Mouse (Mus musculus) cerebellum, postnatal 4 days (tissue): ENCODE results near the gene Man2a1.

Experiments used
- DNase-seq, 2 experiments: peaks; one replicate each; pipeline ENCODE4 v3.0.0; 2022; ENCODE audit warnings: low spot score in 2 of 2, mixed read lengths in 1 of 2

Man2a1 gene

DNA sequence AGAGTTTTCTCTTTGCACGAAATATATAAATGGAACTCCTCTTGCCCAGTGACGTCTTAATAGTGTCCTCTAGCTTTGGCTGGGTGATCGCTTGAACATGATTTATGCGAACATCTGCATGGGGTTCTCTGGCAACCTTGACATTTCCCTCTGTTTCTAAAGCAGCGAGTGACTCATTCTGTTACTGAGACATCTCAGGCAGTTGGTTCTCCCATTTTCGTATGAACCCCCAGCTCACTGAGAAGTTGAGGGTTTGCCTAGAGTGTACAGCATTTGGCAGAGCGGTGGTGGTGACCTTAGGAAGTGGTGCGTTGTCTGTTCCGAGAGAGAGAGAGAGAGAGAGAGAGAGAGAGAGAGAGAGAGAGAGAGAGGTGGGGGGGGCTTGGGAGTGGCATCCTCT is 2.6 kb downstream of the Man2a1 start:
- DNase-seq: no peak

DNA sequence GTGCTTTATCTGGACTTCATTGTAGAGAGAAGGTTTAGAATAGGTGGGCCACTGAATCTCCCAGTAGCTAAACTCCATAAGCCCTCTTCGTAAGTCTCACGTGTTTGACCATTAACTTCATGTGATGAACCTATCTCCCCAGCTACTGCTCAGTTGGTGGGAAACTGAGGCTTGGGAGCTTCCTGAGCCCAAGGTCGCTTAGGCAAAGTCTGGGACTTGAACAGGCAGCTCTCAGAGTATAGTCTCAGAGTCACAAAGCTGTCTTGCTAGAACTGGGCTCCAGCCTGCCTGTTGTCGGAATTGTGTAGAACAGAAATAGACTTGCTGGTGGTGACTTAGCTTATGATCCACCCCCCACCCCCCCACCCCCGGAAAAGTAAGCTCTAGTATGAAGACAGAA is 3.0 kb downstream of the Man2a1 start:
- DNase-seq: no peak

DNA sequence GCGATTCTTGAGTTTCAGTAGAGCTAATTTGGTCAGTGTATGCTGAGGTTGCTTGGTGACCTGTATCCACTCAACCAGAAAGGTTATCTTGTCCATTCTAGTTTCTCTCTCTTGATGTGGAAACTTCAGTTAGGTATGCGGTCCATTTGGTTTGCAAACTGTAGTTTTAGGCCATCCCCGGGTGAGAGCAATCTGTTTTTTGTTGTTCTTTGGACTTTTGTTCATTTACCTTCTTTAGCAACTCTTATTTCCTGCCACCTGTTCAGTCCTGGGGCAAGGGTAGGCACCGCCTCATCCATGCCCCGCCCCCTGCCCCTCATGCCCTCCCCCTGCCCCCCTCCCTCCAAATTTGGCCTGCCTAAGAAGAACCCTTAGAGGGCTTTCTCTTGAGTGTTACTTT is 3.6 kb downstream of the Man2a1 start:
- DNase-seq: no peak

DNA sequence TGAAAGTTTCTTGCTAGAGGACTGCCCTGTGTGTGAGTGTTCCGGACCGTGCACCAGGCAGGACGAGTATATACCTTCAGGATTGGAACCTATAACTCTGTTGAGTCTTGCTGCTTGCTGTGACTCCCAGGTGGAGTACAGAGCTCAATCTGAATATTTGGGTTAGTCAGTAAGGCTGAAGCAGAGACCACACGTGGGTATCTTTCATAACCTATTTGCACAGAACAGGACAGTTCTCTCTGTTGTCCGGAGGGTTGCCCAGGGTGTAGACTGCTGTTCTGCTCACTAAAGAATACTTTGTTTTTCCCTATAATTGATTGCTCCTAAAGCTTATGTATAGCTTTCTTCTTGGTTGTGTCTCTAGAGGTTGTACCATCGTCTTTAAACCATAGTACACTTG is 7.7 kb downstream of the Man2a1 start:
- DNase-seq: no peak

DNA sequence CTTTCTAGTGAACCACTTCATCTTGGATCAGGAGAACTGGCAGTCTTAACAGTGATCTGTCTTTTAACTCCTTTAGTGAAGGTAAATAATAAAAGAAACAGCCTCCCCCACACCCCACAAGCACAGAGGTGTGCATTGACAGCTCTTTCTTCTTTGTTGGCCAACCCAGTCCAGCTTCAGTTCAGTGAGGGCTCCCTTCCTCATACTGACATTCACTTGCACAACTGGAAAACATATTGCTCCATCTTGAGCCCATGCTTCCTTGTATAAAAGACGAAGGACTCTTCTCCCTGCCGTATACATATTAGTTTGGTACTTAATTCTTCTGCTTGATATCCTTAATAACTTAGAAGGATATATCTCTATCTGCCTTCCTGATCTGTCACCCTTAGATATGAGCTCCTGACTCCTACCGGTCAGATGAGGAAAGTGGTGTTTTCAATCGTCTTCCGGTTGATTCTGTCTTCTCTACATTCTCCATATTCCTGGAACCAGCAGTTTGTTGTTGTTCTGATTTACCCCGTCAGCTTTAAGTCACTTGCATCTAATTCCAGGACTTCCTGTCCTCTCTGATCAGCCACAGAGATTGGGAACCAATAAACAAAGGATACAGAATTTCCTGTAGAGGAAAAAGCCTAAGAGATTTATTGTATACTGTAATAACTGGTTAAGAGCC is 8.5 kb downstream of the Man2a1 start:
- no peak for DNase-seq

DNA sequence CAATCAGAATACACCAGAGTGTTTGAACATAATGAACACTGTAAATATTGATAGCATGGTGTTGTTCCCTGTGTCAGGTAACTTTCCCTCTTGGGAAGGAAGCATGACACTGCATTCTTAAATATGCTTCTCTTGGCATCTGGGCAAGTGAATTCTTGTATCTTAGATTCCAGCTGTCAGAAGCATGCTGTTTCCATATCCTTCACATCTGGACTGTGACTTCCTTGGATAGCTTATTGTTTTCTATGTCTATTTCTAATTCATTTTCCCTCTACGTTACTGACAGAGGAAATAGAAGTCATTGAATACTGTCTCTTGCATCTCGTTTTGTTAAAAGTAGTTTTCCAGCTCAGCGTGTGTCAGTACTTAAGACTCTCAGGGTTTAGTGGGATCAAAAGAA is 9.2 kb downstream of the Man2a1 start:
- no peak for DNase-seq

DNA sequence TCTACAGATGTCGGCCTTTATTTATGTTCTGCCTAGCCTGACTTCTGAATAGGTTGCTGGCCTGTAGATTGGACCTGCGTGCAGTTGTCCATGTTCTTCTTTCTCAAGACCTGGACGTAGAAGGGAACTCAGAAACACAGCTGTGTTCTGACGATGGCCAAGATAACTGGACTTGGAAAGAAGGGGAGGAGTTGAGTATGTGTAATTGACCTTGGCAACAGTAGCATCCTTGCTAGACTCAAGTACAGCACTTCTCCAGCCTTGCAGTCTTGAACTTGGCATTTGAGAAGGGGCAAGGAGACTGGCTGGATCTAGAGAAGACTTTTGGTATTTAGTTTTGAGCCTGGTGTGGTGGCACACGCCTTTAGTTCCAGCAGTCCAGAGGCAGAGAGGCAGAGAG is 10.9 kb downstream of the Man2a1 start:
- DNase-seq: no peak

DNA sequence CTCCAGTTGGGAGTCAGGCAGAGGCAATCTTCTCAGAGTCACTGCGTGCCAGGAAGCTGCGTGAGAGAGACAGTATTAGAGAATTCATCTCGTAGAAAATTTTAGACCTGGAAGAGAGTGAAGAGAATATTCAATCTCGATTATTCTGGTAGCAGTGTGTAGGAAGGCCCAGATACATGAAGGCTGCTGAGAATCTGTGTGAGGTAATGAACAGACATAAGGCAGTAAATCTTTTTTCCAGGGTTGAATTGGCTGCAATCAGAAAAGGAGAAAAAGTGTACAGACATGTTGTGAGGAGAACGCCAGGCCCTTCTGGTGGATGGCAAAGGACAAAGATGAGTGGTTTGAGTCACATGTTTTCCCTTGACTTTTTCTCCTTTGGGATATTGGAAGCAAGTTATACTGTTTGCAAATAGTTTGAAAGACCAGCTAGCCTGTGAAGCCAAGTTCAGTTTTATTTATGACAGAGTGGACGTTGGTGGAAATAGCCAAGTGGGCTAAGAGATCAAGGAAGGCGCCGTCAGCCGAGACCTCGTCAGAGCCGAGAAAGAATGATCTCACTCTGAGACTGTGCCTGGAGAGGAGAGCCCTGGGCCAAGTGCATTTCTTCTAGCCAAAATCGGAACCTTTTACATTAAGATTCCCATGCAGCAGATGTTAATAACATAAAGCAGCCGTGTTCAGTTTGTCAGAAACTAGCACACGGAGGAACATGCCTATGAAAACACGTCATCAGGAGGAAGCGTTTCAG is 11.8 kb downstream of the Man2a1 start:
- DNase-seq: no peak

DNA sequence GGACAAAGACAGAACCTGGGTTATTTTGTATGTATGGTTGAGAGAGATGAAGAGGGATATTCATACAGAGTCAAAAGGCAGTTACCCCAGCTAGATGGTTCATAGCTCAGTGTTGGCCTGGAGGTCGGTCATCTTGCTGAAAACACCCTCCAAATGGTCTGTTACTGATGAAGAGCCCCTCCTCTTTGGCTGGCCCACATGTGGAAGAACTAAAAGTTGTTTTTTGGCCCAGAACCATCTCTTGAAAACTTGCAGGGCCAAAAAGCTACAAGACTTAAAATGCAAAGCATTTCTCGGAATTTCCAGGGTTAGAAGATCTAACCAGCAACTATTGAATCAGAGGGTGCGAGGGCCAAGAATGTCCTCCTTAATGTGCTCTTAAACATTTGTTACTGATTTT is 12.4 kb downstream of the Man2a1 start:
- DNase-seq: no peak

DNA sequence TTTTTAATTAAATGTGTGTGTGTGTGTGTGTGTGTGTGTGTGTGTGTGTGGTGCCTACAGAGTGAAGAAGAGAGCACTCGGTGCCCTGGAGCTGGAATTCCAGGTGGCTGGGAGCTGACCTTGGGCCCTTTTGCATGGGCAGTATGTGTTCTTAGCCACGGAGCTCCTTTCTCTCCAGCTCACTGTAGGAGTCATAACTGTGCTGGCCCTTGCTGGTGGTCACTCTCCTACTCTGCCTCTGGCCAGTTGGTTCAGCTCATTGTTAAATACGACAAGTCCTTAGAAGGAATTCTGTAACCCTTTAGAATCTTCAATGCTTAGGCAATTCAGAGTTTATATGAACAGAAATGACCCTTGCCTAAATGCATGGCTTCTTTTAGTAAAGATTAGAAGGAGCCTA is 12.8 kb downstream of the Man2a1 start:
- no peak for DNase-seq

DNA sequence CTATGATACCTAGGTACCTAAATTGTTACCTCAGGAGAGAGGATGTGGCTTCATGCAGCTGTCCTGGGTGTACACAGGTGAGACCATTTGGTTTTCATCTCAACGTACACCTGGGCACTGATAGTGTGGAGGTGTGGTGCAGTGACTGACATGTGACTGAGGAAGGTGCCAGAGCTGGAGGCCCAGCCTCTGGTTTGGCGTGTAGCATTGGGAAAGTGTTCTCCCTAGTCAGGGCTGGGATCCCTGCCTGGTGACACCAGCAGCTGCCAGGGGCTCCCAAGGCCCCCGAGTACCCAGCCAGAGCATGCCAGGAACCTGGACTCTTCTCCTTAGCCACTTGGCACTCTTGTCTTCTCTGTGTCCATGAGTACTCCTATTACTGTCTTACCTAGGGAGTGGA is 14.3 kb downstream of the Man2a1 start:
- DNase-seq: no peak

DNA sequence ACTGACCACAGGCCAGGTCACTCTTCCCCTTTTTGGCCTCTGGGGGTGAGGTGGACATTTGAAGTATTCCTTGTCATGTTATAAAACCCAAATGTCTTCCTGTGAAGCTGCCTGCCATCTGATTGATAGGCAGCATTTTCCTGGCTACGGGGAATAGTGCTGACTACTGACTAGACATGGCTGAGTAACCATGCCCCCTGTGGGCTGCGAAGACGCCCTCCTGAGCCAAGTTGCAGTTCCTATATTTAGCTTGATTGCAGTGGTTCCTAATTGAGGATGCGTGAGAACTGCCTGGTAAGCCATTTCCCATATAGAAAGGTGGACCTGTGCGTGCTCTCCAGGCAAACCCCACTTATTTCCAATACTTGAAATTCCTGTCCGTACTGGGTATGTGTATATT is 14.9 kb downstream of the Man2a1 start:
- no peak for DNase-seq

DNA sequence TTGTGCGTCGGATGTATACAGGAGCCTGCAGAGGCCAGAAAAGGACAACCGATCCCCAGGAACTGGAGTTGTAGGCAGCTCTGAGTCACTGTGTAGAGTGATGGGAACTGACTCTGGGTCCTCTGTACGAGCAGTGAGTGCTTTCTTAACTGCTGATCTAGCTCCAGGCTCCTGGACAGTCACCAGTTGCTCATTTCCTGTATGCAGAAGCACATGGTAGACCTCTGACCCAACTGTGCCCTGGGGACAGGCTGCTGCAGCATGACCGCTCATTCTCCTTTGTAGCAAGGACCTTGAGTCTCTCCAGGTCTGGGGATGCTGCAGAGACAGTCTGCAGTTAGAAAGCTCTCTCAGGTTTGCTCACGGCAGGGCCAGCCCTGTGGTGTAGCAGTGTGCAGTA is 15.7 kb downstream of the Man2a1 start:
- DNase-seq: no peak

DNA sequence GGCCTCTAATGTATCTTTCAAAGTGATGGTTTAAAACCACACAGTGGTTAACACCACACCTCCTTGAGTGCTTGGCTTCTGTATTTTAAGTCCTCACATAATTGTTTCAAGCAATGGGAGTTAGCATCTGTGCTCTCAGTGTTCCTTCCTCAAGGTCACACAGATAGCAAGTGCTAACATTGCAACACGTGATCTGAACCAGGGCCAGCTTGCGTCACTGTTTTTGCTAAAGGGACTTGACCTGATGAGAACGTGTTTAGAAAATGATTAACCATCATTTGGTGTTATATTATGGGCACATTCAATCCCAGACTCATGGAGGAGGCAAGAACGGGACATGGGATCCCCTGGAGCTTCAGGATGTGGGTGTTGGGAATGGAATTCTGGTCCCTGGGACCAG is 17.3 kb downstream of the Man2a1 start:
- no peak for DNase-seq

DNA sequence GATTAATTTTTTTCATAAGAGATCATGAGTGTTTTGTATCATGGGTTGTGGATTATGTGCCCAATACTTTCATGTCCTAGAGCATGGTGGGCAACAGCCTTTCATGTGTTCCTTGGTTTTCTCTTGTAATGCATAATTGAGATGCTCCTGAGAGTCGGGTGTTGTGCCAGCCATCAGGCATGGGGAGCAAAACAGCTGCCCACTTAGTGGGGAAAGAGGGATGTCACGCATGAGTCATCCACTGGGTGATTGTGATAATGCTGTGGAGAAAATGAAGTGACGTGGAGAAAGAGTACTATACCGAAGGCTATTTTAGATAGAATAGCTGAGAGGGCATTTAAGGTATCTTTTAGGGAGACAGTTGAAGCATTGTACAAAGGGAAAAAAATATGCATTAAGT is 18.5 kb downstream of the Man2a1 start:
- DNase-seq: no peak

DNA sequence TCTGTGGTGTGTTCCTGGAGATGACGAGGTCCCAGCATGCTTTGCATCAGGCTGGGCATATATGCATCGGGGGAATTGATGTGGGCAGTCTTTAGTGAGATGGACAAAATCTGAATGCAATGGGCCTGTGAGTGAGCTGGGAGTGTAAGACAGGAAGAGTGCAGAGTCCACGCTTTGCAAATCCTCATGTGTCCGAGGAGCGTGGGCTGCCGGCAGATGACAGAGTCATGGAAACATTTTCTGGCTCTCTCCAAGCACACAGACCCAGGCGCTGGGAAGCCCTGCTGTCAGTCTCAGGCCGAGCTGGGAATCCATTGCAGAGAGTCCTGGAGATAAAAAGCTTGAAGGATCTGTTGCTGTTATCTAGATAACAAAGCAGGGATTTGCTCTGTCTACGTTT is 19.6 kb downstream of the Man2a1 start:
- no peak for DNase-seq

DNA sequence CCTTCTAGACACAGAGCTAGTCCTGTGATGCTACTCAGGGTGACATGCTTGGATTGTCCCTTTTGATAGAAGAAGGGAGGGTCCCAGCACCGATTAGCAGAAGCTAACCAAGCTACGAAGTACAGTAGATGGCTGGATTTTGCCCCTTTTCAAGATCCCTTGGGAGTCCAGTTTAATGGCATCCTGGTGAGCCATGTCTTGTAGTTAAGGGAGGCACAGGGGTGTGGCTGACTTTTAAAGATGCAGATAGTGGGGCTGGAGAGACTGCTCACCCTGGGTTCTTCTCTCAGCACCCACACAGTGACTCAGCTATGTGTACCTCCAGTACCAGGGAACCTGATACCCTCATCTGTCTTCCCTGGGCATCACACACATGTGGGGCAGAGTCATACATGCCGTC is 20.1 kb downstream of the Man2a1 start:
- DNase-seq: no peak

DNA sequence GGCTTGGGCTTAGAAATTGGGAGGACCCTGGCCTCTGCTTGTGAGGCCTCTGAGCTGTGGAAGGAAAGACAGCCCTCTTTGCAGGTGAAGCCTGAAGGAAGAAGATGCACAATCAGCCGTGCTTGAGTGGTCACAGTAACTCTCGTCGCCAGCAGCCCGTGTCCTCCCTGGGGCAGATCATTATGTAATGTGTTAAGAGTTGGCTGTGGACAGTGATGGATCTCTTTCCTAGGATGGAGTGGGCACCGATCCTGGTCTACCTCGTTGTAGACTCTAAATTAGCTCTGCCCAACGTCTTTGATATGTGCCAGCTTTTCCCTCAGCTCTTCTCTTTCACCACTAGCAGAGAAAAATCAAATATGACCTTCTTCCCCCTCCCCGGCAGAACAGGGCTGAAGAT is 20.7 kb downstream of the Man2a1 start:
- DNase-seq: no peak

DNA sequence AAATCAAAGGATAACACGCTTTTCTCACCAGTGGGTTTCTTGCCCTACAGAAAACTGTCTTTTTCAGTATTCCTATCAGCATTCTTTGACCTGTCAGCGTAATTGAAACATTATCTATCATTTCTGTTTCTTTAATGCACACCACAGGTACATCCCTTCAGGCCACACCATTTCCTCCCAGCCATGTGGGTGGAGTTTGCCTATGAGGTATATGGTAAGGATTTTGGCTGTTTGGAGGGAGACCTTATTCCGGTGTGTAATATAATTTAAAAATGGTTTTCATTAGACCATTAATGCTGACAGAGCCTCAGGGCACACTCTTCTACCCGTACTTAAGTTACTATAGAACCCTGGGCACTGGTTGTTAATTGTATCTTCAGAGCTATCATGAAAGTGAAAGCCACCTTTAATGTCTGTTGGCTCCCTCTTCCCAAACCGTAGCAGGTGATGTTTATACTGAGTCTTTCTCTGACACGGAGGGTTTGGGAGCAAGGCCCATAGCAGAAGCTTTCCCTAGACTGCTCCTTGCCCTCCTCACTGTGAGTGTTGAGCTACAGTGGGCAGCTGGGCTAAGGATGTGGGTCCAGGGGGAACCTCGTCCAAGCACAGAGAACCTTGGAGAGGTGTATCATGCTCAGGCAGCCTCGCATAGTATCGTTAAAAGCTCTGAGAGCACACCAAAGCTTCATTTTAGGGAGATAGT is 21.3 kb downstream of the Man2a1 start:
- DNase-seq: no peak

DNA sequence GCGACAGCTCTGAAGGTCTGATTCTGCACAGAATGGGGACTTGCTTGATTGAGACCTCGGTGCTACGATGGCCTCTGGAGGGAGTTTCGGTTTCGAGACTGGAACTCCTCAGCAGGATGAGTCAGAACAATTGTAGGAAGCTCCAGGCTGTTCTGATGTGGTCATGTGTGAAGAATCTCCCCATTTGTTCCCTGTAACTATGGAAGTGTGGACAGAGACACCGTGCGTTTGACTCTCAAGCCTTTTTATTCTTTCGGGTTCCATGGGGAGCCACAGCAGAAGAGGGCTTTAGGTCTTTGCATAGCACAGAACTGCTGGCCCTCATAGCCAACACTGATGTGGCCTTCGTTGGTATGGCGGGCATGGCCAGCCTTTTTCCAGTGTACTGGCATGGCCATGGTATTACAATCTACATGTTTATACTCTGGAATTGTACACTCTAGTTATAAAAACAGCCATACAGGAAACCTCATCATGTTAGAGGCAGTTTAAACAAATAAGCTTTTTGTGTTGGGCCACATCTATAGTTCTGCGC is 21.9 kb downstream of the Man2a1 start:
- no peak for DNase-seq

DNA sequence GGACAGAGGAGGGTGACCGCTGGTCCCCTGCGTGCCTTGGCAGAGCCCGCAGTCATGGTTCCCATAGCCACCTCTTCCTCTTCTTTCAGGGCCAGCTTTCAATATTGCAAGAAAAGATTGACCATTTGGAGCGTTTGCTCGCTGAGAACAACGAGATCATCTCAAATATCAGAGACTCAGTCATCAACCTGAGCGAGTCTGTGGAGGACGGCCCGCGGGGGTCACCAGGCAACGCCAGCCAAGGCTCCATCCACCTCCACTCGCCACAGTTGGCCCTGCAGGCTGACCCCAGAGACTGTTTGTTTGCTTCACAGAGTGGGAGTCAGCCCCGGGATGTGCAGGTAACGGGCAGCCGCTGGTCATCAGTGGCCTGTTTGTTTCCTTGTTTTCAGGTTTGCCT is 23.9 kb downstream of the Man2a1 start:
- no peak for DNase-seq

DNA sequence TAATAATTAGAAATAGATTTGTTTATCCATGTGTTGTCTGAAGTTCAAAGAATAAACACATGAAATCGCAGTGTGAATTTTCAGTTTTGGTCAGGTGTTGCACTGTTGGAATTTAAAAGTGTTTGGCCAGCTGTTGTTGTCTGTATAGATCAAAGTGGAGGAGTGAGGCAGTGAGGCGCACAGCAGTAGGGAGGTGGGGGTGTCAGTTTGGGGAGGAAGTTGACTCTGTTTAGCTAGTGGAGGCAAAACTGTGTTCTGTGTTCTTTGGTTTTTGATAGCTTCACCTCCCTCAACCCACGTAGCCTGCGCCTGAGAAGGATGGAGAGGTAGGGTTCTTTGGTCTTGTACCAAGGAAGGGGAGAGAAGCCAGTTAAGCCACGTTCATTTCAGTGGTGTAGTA is 28.3 kb downstream of the Man2a1 start:
- DNase-seq: no peak

DNA sequence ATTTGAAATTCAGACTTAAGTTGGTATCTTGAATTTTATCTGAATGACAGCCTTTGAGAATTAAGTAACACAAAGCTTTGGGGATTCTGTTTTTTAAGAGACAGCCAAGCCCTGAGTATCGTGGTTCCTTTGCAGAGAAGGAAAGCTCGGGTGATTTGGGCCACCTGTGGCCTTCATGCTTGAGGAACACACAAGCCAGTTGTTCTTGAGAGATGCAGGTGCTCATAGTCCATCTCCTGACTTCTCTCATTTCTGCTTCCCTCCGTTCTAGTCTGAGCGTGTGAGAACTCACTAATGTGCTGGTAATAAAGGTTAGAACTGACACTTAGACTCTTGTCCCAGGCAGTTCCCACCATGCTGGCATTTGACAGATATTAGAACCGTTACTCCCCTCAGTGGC is 28.9 kb downstream of the Man2a1 start:
- DNase-seq: no peak
